Mouse (Mus musculus) spleen, adult 18-20 months (tissue): ENCODE measurements around the gene Efna3.

ENCODE experiments used
- DNase-seq, 2 experiments: peaks; one replicate each; pipeline ENCODE4 v3.0.0; 2022; ENCODE audit warnings: mixed read lengths in 2 of 2

The Efna3 gene

DNA sequence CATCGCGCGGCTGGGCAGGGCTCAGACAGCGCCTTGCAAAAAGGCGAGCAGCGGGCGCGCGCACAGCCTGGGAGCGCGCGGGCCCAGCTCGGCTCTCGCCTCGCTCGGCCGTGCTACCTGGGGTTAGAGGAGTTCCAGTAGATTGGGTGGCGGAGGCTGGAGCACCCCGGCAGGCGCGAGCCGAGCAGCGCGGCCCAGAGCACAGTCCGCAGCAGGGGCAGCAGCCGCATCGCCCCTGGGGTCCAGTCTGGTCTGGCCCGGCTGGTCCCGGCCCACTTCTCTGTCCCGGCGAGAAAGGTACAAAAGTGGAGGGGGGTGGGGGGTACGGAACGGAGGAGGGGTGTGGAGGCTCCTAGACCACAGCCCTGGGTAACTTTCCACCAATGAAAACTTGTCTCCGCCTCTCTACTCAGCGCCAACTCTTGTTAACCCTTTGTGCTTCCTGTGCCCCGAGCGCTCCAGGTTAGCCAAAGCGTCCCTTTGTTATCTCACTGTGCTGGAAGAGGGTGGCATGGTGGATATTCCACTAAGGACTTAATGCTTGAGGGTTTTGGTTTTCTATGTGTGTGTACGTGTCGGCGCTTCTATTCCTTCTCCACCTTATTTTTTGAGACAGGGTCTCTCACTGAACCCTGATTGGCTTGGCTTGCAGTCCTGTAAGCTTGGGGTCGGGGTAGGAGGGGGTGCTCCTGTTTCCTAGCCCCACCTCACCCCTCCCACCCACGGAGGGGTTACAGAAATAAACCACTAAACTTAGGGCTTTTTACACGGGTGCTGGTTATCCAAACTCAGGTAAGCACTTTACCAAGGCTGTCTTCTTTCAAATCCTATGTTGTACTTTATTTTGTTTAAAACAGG lies 15.2 kb upstream of the Efna3 start, which contains the start of gene Efna4:
Gene Efna4, minus strand, starts transcription at position 308 of the 858 bp plus-strand sequence.
- peak in 1 of 2 experiments; percentile 41 for DNase-seq

DNA sequence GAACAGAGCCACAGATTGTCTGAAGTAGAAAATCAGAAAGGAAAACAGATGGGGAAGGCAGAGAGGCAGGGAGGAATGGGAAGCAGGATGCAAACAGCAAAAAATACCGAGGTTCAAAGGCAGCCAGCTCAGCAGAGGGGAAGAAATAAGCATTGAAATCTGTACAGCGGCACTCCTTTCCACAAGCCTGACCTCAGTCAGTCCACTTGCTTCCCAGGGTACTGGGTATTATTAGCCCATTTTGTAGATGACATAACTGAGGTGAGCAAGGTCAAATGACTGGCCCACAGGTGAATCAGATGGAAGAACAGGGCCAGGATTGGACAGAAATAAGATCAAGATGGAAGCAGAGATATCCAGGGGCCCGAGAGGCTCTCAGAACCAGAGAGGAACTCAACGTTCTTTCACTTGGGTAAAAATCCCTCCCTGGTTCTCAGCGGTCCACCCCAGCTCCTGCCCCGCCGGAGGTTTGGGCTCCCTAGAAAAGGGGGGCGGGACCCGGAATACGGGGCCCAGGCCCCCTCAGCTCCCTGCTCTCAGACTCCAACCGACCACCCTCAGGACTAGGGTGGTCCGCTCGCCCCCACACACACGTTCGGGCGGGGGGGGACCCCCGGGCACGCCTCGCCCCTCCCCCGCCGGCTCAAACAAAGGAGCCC lies 14.4 kb upstream of the Efna3 start:
- no peak for DNase-seq

DNA sequence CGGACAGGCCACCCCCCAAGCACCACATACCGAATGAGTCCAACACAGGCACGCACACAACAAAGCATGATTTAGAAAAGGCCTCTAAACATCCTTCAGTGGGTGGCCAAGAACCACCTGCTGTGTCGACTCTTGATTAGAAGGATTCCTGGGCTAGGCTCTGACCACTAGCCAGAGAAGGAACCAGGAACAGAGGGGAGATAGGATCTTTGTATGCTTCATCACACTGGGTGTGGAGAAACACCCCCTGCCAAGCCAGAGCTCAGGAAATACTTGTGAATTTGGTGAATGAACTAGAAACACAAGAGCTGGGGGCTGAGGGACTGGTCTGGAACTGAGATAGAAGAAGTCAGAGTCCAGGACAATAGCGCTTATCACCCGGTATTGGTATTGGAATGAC lies 13.8 kb upstream of the Efna3 start:
- DNase-seq, result no peak

DNA sequence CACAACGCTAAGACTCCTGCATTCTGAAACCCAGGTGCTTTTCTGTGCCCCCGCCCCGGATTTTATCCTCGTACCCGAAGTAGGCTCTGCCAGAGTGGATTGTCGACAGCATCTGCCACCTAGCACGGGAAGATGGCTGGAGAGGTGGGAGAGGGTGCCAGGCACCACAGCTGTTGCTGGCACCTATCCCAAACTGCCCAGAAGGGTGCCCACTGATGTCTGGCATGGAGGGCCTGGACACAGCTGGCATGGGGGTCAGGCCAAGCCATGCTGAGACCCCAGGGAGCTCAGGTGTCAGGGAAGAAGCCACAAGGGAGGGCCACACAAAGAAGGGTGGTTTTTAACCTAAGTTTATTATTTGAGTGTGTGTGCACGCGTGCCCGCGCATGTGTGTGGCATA lies 10.3 kb upstream of the Efna3 start:
- DNase-seq, result no peak

DNA sequence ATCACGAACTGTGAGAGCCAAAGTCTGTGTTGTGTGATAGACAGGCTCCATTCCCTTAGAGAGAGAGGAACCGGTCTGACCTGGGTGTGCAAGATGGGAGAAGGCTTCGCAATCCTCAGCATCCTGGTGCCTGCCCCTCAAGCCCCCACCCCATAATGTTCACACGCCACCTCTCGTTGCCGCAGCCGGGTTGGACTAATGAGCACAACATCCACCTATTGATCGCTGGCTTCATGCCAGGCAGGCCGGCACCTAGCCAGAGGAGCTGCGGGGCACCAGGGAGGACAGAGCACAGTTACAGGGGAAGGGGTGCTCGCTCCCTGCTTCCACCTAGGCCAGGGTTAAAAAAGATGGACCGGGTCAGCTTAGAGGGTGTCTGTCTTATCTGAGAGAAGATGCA lies 9.7 kb upstream of the Efna3 start:
- no peak for DNase-seq

DNA sequence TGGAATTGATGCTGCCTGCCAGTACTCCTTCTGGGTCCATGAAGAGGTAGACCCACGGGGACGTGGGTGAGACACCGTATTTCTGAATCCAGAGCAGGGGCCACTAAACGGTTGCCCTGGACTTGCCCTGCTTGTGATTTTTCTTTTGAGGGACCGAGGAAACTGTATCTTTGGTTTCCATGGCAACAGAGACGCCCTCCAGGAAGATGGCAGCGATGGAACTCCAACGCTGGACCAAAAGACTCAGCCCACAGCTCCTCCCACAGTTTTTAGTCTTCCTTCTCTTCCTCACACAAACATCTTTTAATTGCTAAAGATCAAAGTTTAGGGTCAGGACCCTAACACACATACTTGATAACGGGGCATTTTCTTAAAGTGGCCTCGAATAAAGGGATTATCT lies 9.2 kb upstream of the Efna3 start:
- DNase-seq, result no peak

DNA sequence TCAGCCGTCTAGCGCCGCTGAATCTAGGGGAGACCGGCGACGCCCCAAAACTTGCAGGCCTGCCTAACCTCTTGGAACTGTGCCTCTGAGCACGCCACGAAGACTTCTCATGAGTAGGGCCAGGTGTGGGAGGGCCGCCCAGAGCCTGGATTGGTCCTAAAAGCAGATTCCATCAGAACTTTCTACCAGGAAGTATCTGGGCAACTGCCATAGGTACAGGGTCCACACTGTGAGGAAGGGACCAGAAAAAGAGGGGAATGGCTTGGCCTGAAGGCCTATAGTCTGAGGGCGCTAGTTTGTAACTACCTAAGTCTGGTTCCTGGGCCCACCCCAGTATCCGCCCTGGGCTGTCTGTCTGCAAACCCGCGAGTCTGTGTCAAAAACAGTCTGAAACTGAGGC lies 8.8 kb upstream of the Efna3 start:
- no peak for DNase-seq

DNA sequence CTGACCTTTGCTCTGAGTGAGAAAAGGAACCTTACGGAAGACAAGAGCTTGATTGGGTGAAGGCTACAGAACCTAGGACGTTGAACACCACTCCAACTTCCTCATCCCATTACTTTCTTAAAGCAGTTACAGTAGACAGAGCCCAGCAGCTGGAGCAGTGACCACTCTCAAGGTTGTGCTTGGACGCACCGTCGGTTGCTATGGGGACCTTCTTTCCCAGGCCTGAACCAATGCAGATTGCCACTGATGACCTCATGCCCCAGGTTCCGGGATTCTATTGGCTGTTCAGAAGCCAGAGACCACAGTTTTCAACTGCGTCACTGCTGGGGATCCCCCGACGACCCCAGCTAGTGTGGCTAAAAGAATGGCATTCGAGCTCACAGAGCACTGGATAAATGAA lies 8.2 kb upstream of the Efna3 start:
- DNase-seq, result no peak

DNA sequence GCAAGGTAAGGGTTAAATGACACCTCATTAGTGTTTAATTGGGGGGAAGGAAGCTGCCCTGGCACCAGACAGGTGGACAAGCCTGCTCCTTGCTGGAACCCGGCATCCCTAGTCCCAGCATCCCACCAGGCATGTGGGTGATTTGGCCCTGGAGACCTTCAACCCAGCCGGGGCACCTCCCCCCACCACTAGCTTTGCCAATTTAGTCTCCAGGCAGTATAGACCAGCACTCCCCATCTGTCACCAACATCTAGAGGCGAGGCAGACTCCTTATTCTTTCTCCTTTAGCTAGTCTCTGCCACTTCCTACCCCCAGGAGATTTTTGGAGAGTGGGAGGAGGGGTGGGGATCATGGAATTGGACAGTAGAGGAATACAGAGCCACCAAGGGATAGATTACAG lies 7.6 kb upstream of the Efna3 start:
- no peak for DNase-seq

DNA sequence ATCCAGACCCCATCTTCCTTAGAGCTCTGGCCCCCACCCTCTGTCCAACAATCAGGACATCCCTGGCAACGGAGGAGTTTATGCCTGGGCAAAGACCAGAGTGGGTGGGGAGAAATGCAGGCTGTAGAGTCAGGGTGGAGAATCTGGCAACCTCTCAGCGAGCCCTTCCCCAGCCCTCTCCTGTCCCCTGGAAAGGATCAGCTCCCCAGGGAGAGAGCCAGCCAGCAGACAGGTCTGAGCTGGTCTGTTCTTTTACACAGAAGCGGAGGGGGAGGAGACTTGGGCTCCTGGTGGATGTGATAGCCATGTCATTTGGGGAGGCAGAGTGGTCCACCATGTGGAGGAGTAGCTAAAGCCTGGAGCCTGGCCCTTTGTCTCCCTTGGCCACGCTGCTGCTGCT lies 5.9 kb upstream of the Efna3 start:
- DNase-seq, result no peak

DNA sequence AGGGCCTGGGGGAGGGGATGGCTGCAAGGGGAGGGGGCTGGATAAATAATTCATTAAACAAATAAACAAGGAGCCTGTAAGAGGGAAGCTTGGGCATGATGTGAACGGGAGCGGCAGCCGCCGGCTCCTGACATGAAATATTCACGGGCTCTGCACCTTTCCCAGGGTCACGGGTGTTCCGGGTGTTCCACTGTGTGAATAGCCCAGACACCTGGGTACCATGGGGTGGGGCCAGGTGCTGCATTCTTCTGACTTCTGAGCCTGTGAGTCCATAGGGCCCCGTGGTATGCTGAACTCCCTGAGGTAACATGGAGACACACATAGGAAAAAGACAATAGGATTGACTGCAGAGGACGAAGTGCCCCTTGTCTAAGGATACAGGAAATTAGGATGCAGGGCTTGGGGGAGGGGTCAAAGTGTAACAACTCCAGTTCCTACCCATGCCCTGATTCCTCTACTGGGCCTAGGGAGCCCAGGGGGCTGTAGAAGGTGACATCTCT lies 4.7 kb upstream of the Efna3 start:
- DNase-seq, result no peak

DNA sequence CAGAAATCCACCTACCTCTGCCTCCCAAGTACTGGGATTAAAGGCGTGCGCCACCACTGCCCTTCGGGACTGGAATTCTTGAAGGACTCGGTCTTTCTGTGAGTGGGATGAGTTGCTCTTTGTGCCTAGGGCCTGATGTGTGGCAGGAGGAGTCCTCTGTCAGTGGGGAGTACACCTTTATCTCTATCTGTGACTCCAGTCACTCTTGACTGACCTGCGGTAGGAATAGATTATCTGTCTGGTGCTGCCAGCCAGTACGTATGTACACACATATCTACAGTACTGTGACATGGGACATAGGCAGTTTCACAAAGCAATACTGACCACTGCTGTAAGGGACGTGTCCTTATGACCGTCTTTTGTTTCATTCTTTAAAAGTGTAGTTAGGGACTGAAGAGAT lies 3.1 kb upstream of the Efna3 start:
- DNase-seq, result no peak

DNA sequence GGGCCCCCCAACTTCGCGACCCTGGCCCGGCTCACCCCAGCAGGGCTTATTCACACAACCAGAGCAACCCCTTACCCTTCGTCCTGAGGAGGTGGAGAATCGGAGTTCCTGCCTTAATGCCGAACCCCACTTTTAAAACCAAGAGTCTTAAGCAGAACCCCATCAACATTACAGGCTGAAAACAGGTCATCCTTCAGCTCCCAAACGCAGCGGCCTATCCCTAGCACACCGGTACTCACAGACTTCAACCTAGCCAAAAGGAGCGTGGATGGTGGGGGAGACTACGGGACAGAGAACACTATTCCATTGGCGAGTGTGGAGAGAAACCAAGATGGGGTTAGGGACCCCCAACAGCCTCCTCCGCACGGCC lies 649 bp downstream of the Efna3 start:
- DNase-seq, result no peak

DNA sequence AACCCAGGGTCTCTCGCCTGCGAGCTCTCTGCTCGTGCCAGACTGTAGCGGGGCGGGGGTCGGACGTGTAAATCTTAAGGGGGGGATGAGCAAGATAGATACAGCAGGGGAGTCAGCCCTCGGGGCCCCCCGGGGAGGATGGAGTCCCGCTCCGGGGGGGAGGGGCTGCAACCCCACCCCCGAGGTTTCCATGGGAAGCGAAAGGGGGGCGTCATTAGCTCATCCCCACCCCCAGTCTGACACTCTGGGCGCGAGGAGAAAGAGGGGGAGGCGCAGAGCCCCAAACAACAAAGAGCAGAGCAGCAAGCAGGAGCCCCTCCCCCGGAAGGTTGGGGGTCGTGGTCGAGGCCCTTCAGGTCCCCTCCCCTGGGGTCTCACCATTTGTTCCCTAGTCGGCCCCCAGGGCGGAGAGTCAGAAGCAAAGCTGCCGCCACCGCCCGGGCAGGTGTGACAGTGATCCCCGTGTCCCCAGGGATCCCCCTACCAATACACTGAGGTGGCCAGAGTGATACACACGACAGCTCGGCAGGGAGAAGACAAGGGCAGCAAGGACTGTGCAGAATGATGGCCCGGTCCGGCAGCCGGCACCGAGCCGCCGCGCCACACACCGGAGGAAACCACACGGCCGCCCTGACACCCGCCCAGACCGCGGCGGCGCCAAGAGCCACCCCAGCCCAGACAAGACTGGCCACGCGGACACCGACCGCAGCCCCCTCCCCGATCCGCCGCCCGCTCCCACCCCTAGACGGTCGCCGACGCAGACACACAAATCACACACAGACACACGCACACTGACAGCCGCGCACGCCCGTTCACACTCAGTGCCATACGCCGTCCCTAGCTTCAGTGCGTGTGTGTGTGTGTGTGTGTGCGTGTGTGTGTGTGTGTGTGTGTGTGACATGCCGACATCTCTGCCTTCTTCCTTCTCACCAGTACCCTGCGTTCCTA lies 1.3 kb downstream of the Efna3 start:
- DNase-seq, result no peak

DNA sequence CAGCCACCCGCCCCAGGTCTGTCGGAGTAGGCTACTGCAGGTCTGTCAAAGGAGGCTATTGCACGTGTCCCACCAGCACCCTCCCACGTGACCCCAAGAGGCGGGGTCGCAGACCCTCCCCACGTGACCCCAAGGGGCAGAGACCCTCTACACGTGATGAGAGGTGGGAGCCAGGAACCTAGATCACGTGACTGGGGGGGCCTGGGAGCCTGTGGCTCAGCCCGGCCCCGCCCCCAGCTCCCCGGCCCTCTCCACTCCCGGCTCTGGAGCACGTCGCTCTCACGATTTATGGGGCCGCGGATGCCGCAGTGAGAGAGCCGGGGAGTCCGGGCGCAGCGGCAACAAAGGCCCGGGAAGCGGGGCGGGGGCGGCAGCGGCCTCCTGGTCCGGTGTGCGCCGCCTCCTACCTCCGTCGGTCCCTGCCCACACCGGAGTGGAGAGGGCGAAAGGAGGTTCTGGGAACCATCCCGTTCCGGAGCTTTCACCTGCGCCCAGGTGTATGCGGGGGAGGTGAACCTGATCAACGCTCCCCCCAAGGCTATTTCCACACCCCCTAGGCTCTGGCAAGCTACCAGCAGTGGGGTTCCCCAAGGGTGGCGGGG lies 2.1 kb downstream of the Efna3 start:
- DNase-seq, result no peak

DNA sequence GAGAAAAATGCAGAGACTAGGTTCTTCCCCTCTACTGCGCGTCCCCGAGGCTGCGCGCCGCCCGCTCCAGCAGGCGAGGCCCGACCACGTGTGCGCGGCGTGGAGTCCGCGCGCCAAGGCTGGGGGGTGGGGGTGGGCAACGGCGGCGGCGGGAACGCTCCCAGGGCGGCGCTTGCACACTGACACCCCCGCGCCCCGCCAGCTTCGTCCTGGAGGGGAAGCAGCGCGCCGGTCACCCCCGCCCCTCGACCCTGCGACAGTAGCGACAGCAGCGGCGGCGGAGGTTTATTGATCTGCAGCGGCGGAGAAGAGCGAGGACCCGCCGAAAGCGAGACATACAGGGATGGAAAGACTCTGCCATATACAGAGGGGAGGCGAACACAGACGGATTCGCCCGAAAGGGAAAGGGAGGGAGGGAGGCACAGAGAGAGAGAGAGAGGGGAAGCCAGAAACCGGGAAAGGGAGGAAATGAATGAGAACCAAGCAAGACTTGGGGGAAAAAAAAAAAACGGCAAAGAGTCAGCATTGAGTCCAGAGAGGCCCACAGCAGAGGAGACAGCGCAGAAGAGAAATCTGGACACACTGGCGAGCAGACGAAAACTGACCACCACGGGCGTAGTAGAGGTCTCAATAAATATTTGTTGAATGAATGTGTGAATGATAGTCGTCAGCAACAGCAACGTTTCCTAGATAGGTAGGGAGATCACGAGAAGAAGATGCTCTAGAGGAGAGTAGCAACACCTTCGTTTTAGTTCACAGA lies 3.0 kb downstream of the Efna3 start:
- DNase-seq, result no peak

DNA sequence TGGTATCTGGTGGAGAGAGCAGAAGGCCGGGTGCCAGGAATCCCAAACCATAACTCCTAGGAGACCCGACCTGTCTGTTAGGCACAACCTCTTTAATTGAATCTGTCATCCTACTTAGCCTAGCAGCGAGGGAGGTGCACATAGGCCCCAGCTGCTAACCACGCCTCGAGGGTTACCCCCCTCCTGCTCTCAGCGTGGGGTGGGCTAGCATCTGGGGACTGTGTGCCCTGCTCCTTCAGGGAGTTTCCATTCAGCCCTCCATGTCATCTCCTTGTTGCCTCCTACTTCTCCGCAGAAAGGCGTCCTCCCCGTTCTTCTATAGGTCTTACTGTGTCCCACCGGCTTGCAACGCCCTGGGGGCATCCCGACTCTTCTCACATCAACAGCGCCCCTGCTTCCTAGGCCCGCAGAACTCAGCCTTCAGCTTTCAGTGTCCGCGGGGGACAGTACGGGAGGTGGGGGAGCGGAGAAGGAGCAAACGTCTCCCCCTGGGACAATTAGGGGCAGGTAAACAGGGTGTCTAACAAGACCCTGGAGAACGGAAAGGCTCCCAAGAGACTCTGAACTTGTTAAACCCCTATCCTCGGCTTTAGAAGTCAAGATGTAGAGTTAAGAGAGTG lies 3.7 kb downstream of the Efna3 start:
- no peak for DNase-seq

DNA sequence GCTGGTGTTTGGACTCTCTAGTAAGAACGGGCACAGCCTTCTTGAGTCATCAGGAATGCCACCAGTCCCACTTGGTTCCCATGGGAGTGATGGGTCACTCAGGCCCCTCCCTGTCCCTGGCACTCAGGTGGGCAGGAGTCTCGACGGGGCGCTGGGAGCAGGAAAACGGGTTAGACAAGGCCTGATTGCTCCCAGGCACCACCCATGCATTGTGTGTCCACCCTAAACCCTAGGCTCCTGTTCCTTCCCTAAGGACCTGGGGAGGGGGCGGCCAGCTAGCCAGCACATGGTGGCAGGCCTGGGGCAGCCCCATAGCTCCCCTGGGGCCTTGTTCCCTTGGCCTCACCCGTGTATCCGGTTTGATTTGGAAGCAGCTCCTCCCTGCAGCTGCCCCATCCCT lies 4.4 kb downstream of the Efna3 start:
- DNase-seq, result no peak

DNA sequence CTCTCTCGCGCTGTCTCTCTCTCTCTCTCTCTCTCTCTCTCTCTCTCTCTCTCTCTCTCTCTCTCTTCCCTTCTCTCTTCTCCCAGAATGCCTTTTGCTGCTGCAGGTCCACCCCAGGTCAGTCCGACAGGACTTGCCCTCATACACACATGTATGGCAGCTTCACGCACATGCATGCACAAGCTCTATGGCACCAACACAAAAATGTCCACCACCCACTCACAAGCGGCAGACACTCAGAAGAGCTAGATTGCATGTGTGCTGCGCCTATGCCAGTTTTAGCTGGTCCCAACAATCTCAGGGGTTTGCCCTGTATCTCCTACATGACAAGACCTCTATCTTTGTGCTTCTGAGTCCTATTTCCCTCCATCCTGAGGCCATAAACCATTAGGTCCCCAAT lies 5.5 kb downstream of the Efna3 start:
- no peak for DNase-seq

DNA sequence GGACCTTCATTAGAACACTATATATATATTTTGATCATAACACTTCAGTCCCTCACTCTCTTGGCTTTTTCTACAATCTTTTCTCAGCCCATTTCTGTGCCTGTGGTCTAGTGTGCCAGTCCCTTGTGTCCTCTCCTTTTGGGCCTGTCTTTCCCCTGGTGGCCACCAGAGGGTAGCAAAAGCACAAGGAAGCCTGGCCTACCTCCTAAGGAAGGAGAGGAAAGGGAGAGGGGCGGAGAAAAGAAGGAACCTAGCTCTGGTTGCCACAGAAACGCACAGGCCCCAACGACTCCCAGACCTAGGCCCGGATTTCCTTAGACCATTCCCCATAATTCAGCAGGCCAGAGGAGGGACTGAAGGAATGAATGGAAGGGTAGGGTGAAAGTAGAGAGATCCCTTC lies 5.9 kb downstream of the Efna3 start:
- DNase-seq, result peak; percentile 54 to 76
